Mouse (Mus musculus) G1E (cell line): ENCODE results near the gene Tmod2.

Source experiments
- CTCF ChIP-seq: IDR thresholded peaks from 2 replicates; pipeline ENCODE4 v1.5.1; 2012; ENCODE audit warnings: low read depth, low read length, inconsistent platforms, mixed read lengths
- POLR2AphosphoS5 ChIP-seq: IDR thresholded peaks from 2 replicates; pipeline ENCODE4 v1.6.1; 2012; ENCODE audit warnings: low read depth, low read length, inconsistent platforms; ENCODE audit not compliant: insufficient replicate concordance

DNA sequence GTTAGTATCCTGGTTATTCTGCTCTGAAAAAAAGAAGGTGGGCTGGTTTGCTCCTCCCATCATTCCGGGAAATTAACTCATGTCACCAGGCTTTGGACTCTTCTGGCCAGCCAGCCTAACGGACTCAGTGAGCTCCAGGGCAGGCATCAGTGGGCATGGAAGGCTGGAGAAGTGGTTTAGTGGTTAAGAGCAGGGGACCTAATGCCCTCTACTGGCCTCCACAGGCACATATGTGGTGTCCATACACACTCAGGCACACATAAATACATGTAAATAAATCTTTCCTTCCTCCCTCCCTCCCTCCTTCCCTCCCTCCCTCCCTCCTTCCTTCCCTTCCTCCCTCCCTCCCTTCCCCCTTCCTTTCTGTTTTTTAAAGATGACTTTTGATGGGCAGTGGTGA, 47.9 kb downstream of the Tmod2 start:
- TF ChIP-seq CTCF (no peak), POLR2AphosphoS5 (no peak)
